Mouse (Mus musculus): ENCODE data around the gene Pik3r4.
"Not testable (repeated sequence)": the region's sequence is repeated elsewhere in the genome, so short reads cannot be mapped to it uniquely, and the experiment has no call there.

The Pik3r4 gene

GRCm38 (mm10) chr9:105642460-105643371, at the start of gene Pik3r4:
Gene Pik3r4, plus strand, starts transcription at chr9:105642978.
- DNase-seq (ENCODE audit: low read depth, low spot score): peak; percentile 98

GRCm38 (mm10) chr9:105598906-105599305, 43.9 kb upstream of the Pik3r4 start:
- no peak for DNase-seq (ENCODE audit: low read depth, low spot score)

GRCm38 (mm10) chr9:105611980-105612771, 30.6 kb upstream of the Pik3r4 start:
- DNase-seq (ENCODE audit: low read depth, low spot score): no peak

- peak; percentile 15 for DNase-seq (ENCODE audit: low read depth, low spot score)
Observed at GRCm38 (mm10) chr9:105612919-105613318, 29.9 kb upstream of the Pik3r4 start.

- no peak for DNase-seq (ENCODE audit: low read depth, low spot score)
Observed at GRCm38 (mm10) chr9:105615952-105616351, 26.8 kb upstream of the Pik3r4 start.

- peak; percentile 34 for DNase-seq (ENCODE audit: low read depth, low spot score)
Observed at GRCm38 (mm10) chr9:105617274-105617673, 25.5 kb upstream of the Pik3r4 start.

- DNase-seq (ENCODE audit: low read depth, low spot score): no peak
Observed at GRCm38 (mm10) chr9:105633961-105634360, 8.8 kb upstream of the Pik3r4 start.

GRCm38 (mm10) chr9:105641377-105641776, 1.4 kb upstream of the Pik3r4 start:
- not testable (repeated sequence) for DNase-seq (ENCODE audit: low read depth, low spot score)

- peak; percentile 90 for DNase-seq (ENCODE audit: low read depth, low spot score)
Observed at GRCm38 (mm10) chr9:105656189-105656588, 13.4 kb downstream of the Pik3r4 start.

GRCm38 (mm10) chr9:105658216-105658615, 15.4 kb downstream of the Pik3r4 start:
- peak; percentile 55 for DNase-seq (ENCODE audit: low read depth, low spot score)

GRCm38 (mm10) chr9:105659877-105660276, 17.1 kb downstream of the Pik3r4 start:
- peak; percentile 29 for DNase-seq (ENCODE audit: low read depth, low spot score)

GRCm38 (mm10) chr9:105665269-105665668, 22.5 kb downstream of the Pik3r4 start:
- DNase-seq (ENCODE audit: low read depth, low spot score): no peak

GRCm38 (mm10) chr9:105670916-105671315, 28.1 kb downstream of the Pik3r4 start:
- no peak for DNase-seq (ENCODE audit: low read depth, low spot score)

- DNase-seq (ENCODE audit: low read depth, low spot score): no peak
Observed at GRCm38 (mm10) chr9:105672032-105672431, 29.3 kb downstream of the Pik3r4 start.

- DNase-seq (ENCODE audit: low read depth, low spot score): no peak
Observed at GRCm38 (mm10) chr9:105675941-105676340, 33.2 kb downstream of the Pik3r4 start.

GRCm38 (mm10) chr9:105681386-105681785, 38.6 kb downstream of the Pik3r4 start:
- no peak for DNase-seq (ENCODE audit: low read depth, low spot score)

- DNase-seq (ENCODE audit: low read depth, low spot score): no peak
Observed at GRCm38 (mm10) chr9:105684549-105685165, 41.9 kb downstream of the Pik3r4 start.

- no peak for DNase-seq (ENCODE audit: low read depth, low spot score)
Observed at GRCm38 (mm10) chr9:105689485-105689884, 46.7 kb downstream of the Pik3r4 start.

- DNase-seq (ENCODE audit: low read depth, low spot score): no peak
Observed at GRCm38 (mm10) chr9:105692472-105692871, 49.7 kb downstream of the Pik3r4 start.

- no peak for DNase-seq (ENCODE audit: low read depth, low spot score)
Observed at GRCm38 (mm10) chr9:105693056-105693455, 50.3 kb downstream of the Pik3r4 start.

GRCm38 (mm10) chr9:105693854-105694253, 51.1 kb downstream of the Pik3r4 start:
- DNase-seq (ENCODE audit: low read depth, low spot score): peak; percentile 67

Data from A20 (cell line).